Mouse (Mus musculus) regulatory T cell (primary cell): ENCODE results near the gene Ppm1e.

Experiments
- in situ Hi-C: fragments of 300-600 bp; cut with MboI, MseI; formaldehyde crosslinking; loops from one replicate; pipeline ENCODE4 v1.15.1; 2025; ENCODE audit warnings: high pct_unique_total_duplicates

The Ppm1e gene

DNA sequence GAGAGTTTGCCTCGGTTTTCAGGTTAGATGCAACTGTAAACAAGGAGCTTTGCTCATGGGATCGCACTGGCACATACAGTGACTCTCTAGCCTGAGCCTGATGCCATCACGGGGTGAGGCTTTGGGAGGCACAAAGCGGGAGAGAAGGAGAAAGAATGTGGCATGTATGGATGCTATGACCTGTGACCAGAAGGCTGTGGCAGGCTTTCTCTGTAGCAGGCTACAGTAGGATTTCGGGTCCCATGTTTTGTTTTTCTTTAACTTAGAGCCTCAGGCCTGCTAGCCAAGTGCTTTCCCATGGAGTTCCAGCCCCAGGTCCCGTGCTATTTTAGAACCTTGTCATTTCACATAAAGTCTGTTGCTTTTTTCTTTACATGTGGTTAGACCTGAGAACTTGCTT, 108.7 kb downstream of the Ppm1e start:
- in situ Hi-C loops, result no loop called here

GRCm38 (mm10) chr11:87247494-87247866, 111.3 kb downstream of the Ppm1e start:
- in situ Hi-C loops, result no loop called here

DNA sequence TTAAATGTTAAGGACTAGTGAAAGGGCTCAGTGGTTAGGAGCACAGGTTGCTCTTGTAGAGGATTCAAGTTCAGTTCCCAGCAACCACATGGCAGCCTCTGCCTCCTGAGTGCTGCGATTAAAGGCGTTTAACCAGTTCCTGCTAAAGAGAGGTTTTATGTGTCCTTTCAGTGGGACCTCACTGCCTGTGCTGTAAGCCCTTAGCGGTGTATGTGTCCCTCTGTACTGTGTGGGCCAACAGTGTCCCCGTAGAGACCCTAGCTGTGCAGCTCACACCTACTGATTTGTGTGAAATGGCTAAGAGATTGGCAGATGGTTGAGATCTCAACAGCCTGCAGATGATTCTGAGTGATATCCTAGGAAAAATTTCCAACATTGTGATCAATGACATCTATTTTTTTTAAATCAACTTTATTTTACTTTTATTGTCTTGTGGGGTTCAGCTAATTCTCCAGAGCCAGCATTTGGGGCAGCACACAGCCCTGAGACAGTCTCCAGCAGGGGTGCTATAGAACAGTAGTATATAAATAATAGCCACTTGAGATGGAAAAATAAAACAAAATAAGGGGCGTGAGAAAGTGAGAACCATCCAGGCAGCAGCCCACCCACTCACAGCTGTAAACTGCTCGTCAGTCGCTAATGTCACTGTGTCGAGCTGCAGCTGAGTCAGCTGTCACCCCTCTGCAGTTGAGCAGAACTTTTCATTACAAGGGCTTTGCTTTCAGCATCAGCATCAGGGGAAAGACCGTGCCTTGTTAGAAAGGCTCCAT, 111.9 kb downstream of the Ppm1e start:
- in situ Hi-C loops, result no loop called here

GRCm38 (mm10) chr11:87246107-87246651, 112.6 kb downstream of the Ppm1e start:
- in situ Hi-C loops, result no loop called here

DNA sequence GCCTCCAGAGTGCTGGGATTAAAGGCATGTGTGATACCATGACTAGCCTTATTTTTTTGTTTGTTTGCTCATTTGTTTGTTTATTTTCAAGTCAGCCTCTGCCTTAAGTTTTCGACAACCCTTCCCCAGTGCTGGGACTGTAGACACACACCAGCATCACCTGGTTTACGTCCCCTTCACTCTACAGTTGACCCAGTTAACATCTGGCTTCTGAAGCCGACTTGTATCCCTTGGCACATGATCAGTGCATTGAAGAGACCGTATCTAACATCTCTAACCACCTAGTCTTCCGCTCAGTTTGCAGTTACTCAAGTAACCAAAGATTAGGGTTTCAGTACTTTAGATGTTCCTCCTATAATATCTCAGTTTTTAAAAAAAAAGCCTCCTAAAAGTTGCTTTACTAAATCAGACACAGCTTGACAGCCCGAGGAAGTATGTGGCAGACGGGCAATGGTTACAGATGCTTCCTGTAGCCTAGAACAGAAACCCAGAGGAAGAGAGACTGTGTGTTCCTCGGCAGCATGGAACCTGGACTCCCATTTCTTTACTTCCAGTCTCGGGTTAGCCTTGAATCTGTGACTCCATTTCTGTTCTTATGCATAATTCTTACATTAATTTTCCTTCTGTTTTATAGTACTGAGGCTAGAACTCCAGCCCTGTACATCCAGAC, 113.5 kb downstream of the Ppm1e start:
- in situ Hi-C loops, result no loop called here

DNA sequence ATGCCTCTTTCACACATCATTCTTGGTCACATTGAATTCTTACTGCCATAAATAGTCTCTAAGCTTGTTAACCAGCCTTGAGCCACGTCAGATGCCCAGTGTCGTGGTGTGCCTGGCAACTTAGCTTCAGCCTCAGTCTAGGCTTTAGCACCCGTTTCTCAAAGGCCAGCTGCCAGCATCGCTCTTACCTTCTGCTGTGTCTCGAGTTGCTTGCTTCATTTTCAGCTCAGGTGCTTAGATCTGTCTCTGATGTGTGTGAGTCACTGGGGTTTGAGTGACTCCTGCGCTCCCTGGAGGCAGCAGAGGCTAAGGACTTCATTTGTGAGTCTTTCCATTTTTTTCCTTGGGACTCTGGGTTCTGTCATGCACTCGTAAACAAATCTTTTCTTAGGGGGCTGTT, 117.6 kb downstream of the Ppm1e start:
- in situ Hi-C loops, result no loop called here

DNA sequence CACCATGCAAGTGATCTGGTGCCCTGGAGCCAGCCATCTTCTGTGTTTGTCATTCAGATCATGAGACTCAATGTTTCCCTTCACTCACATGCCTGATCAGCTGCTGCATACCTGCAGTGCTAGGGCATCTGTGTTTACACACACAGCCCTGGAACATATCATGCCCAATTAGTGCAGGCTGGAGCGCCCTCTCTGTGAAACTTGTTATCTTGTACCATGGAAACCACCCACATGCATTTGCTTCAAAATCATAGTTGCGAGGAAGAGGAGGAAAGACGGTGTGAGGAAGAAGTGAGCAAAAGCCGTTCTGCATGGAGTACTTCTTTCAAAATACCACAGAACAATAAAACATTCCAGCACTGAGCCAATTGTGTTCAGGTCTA, 118.0 kb downstream of the Ppm1e start:
- in situ Hi-C loops, result no loop called here

GRCm38 (mm10) chr11:87240141-87240832, 118.5 kb downstream of the Ppm1e start:
- in situ Hi-C loops, result no loop called here

DNA sequence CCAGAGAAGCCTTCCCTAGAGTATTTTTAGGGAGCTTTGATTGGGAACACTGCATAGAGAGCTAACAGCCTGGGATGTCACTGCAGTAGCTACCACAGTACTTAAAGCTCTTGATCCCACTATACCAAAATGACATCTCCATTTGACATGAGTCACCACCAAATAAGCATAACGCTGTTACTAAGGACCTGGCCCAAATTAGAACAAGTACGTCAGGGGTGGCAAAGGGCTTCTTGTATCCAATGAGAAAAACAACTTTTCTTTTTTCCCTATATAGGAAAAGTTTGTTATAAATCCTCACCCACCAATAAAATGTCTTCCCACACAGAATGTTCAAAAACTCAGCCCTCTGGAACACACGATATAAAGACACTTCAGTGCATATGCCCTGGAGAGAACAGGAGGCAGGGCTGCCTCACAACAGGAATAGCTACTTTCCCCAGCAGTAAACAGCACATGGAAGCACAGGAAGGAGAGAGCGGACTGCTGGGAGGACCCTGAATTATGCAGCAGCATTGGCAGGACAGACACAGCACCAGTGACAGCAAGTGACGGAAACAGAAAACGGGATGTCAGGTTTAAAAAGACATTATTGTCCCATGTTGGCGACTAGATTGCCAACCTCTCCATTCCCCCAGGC, 119.8 kb downstream of the Ppm1e start:
- in situ Hi-C loops, result no loop called here

DNA sequence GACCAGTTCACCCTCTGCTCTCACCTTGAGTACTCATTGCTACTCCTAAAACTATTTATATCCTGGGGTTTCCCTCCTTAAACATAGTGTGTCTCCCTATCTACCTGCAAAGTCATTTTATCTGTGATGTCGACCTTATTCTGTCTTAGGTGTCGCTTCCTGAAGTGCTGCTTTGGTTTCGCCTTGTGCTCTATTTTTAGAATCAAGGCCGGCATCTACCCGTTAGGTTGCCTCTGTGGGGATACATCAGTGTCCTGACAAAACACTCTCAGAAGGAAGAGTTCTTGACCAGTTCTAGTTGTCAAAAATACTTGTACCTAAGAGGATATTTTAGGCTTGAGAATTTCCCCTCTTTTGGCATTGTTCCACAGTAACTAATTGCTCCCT, 123.3 kb downstream of the Ppm1e start:
- in situ Hi-C loops, result no loop called here

- in situ Hi-C loops, result no loop called here
Measured at GRCm38 (mm10) chr11:87234743-87235485, 123.9 kb downstream of the Ppm1e start.

DNA sequence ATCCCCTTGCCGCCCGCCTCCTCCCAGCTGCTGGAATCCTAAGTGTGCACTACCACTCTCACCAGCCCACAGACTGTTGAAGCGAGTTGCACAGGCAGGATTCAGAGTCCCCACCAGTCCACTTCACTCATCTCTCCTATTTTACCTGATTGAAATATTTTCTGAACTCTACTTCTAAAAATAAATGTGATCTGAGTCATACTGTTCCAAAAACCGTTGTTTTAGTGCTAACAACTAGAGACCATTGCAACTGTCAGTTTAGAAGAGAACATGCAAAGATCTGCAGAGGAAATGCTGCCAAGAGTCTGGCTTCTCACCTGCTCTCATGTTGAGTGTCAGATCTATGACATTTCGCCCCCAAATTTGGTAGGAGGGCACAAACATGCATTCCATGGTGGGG, 125.4 kb downstream of the Ppm1e start:
- in situ Hi-C loops, result no loop called here

GRCm38 (mm10) chr11:87227056-87227455, 131.8 kb downstream of the Ppm1e start:
- in situ Hi-C loops, result no loop called here

GRCm38 (mm10) chr11:87222686-87223085, 136.1 kb downstream of the Ppm1e start:
- in situ Hi-C loops, result loop anchor here (25.0 kb wide), 1 partner anchor 165 kb away; no protein-coding TSS in a partner anchor

DNA sequence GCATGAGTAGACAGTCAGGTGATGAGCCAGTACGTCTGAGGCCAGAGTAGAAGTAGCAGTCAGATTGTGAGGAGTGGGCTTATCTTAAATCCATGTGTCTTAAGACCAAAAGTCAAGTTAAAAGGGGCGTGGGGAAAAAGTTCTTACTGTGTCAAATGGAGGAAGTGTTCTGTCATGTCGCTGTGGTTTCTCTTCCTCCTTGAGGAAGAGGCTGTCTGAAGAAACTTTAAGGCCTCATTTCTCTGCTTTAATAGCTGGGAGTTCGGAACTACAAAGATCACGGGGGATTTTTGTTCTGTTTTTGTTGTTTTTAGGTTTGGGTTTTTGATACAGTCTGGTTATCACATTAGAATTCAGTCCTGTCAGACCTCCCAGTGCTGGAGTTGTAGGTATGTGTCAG, 146.5 kb downstream of the Ppm1e start:
- in situ Hi-C loops, result loop anchor here (25.0 kb wide), 1 partner anchor 175 kb away; no protein-coding TSS in a partner anchor
